Mouse (Mus musculus) brain, embryonic 18.5 days (tissue): ENCODE measurements around the gene Mars2.

Experiments used
- DNase-seq: peaks from one replicate; pipeline ENCODE4 v3.0.0-alpha.2; 2012; ENCODE audit warnings: low read depth, low spot score

Gene Mars2

DNA sequence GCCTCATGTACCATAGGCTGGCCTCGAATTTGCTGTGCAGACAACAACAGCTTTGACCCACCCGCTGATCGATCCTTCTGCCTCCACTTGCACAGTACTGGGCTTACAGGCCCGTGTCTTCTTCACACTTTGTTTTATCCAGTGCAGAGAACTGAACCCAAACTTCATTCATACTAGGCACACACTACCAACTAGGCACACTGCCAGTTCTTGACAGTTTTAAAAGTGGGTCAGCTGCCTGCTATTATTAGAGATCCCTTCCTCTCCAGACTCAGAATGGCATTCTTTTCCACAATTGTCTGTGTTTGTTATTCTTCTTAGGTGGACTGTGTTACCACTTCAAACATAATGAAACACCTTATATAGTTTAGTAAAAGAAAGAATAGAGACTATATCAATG lies 15.6 kb upstream of the Mars2 start:
- DNase-seq = no peak

DNA sequence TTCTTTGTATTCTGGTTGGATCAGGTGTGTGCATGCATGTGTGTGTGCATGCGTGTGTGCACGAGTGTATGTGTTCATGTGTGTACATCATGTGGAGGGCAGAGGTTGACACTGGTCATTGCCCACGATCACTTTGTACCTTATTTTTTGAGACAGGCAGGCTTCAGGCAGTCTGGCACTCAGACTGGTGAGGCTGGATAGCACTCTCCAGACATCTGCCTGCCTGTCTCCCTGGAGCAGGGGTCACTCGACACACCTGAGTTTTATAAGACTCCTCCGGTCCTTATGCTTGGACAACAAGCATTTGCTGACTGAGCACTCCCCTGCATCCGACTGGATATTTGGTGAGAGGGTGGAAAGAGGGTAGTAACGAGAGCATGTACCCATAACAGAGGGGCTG lies 14.0 kb upstream of the Mars2 start:
- no peak for DNase-seq

DNA sequence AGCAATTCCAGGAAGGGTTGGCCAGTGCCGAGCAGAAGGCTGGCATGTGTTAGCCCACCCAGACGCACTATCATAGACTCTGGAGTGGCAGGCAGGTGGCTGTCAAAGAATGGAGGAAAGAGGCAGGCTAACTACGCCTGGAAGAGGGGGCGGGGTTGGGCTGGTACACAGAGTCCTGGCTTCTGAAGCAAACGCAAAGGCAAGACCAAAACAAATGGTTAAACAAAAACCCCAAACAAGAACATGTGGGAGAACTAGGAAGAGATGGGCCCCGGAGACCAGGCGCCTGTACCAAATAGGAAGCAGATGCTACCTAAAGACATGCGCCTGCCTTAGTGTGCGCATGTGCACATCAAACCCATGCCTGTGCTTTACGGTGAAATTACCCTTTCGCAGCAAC lies 12.9 kb upstream of the Mars2 start:
- DNase-seq = no peak

DNA sequence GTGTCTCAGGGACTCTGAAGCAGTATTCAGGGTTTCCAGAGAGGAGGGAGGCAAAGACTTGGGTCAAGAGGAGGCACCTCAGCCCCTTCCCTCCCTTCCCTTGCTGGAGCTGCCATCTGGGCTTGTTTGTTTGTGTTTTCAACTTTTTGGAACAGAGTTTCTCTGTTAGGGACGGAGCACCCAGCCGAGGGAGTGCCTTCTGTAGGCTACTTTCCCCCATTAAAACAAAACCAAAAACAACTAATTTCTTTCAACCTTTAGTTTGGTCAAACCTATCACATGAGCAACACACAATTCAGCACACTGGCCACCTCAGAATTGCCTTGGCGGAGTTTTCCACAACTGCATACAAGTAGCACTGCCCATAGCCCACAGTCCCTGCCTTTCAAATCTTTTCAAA lies 11.6 kb upstream of the Mars2 start:
- DNase-seq = no peak

DNA sequence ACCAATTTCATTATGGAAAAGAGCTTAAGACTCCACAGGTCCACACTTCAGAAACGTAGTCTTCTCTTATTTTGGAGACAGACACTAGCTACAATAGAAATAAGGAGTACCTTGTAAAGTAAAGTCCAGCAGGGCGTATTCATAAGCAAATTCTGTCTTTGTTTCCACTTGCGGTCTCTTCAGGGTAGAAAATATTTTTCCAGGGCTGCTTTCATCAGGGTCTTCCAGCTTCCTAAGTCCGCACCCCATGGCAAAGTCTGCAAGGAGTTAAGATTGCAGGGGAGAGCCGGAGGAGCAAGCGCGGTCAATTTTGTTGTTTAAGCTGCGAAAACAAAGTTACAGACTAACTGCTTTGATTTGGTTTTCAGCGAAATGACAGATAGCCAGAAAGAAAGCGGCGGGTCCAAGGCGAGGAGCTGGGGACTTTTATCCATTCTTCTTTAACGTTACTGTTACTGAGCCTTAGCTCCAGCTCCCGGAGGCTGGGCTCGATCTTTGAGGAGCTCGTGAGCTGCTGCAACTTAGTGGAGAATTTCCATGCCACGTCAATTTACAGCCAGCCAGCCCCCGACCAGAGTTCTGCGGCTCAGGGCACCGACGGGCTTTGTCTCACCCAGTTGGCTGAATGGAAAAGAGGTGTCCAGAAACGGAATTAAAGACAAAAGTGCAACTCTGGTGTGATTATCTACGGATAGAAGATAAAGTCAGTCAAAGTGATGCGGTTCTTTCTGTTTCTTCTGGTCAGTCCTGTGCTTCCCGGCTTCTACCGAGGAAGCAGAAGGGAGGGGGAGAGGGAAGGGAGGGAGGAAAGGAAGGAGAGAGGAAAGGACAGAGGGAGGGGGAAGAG lies 10.7 kb upstream of the Mars2 start, which contains the start of gene Rftn2:
Gene Rftn2, minus strand, starts transcription at position 772 of the 847 bp plus-strand sequence.
- DNase-seq = no peak

DNA sequence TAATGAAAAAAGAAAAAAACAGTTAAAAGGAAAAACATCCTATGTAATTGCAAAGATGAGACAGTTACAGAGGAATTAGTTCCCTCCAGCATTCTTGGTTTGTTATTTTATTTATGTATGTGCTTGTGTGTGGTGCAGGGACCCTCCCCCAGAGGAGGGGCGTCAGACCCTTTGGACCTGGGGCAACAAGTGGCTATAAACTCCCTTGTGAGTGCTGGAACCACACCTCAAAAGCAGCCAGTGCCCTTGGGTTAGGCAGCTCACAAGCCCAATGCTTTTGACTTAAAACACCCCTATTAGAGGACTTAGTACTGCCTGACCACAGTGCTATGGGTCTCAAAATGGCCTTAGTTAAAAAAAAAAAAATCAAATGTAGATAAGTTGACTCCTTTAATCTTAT lies 9.6 kb upstream of the Mars2 start:
- no peak for DNase-seq

DNA sequence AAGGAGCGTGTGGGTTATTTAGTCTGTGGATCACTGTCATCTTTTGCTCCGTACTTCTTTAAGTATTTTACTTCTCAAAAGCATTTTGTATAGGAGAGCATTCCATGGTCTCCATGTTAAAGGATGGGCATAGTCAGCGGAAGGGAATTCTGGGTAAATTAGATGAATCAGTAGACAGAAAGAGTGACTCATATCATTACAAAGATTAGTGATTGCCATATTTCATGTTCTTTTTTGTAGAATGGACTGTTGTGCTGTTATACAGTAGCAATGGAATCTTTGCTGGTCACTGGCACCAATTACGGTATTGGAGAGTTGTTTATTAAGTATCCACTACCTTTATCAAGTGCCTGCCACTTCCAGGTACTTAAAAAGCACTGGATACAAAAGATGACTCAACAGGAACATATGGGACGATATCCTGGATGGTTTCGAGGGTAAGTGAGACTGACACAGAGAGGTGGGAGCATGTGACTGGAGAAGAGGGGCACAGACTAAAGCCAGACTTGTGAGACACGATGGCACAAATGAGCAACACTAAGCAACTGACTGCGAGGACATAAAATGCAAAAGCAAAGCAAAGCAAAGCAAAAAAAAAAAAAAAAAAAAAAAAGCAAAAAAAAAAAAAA lies 8.6 kb upstream of the Mars2 start:
- no peak for DNase-seq

DNA sequence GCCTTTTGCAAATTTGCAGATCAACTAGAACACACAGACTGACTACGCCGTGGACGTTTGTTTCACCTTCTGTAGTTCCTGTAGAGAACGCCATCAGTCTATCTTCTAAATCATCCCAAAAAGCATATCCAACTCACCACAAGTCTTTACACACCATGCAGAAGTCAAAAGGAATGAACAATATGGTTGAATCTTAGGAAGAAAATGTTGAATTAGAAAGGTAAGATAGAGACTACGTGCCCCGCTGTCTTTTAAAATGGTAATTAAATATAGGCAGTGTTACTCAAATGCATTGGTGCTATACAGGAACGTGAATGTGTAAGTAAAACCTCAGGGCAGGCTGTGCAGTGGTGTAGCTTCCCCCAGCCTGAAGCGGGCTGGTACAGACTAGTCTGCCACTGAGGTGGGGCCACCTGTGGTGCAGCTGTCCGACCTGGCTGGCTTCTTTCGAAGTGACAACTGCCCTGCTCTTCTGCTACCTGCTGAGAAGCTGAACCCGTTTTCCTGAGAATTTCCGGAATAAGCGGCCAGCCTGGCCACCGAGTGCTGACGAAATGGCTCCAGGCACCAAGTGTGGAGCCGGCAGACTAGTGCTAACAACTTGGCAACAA lies 2.0 kb upstream of the Mars2 start:
- DNase-seq = no peak

DNA sequence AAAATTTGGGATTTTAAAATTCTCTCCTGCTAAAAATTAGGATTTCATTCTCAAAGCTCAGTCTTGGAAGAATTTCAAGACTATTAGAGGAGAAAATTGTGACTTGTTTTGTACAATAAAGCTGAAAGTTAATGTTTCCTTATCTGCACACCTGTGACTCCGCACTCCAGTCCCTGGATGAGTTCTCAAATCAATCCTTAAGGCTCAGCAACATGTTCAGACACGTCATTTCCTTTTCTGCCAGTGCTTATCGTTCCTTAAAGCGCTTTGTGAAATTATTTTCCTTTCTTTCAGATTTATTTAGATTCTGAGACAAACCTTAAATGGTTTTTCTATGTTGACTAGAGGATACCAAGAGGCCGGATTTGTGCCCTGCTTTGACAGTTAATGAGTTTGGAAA lies 490 bp upstream of the Mars2 start:
- DNase-seq = no peak

DNA sequence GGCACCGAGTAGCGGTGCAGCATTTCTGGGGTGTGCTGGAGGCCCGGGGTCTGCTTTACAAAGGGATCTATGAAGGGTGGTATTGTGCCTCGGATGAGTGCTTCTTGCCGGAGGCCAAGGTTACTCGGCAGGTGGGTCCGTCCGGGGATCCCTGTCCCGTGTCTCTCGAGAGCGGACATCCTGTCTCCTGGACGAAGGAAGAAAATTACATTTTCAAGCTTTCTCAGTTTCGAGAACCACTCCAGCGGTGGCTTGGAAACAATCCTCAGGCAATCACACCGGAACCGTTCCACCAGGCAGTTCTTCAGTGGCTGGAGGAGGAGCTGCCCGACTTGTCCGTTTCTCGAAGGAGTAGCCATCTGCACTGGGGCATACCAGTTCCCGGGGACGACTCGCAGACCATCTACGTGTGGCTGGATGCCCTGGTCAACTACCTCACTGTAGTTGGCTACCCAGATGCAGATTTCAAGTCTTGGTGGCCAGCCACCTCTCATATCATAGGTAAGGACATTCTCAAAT lies 725 bp downstream of the Mars2 start:
- no peak for DNase-seq

DNA sequence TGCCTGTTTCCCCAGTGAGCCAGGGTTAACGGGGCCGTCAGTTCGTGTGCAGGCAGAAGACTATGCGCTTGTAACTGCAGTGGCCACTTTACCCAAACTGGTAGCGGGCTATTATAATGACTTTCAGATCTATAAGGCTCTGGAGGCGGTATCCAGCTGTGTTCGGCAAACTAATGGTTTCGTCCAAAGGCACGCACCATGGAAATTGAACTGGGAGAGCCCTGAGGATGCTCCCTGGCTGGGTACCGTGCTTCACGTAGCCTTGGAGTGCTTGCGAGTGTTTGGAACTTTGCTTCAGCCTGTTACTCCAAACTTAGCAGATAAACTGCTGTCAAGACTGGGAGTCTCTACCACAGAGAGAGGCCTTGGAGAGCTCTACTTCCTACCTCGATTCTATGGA lies 1.5 kb downstream of the Mars2 start:
- DNase-seq = no peak

DNA sequence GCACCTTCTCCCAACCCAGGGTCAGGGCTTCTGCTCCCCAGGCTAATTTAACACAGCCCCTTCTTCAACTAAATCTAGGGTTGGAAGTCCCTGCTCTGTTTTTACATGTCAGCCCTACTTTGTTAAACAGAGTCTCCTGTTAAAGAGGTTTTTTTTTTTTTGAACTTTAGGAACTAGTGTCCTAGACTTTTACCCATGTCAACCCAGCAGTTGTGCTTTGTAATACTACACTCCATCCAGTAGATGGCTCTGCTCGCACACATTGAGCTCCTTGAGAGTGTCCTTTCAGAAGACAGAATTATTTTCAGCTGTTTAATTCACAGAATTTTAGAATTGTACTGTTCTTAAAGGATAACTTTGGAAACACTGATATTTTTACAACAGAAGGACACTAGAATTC lies 2.3 kb downstream of the Mars2 start:
- DNase-seq = no peak

DNA sequence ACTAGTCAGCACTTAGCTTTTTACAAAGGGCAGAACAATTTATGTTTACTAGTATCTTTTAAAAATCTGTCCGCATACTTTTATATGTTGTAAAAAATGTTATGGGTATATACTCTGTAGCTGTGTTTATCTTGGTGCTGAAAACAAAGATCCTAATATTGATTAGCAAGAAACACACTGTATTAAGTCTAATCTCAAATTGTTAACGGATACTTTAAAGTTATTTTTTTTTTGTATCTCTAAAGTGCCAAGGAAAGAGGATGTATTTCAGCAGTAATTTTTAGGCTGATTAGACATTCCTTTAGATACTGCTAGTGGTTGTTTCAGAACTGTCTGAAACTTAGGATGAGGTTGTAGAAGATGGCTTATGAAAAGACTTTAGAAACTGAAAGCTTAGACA lies 9.4 kb downstream of the Mars2 start:
- DNase-seq = no peak

DNA sequence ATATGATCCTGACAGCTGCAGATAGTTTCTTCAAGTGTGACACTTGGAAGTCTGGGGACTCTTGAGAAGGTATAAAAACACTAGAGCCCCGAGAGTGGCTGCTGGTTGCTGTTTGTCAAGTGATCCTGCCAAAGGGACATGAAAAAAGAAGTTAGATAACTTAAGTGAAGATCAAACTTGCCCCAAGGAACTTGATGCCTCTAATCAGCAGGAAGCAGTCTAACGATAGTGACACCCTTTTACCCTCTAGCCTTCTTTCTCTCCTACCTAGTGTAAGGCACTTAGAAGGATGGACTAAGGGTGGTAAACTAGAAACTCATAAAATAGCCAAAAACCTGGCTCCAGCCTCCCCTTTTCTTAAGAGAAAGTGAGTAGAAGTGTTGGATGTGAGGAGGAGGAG lies 27.4 kb downstream of the Mars2 start:
- no peak for DNase-seq

DNA sequence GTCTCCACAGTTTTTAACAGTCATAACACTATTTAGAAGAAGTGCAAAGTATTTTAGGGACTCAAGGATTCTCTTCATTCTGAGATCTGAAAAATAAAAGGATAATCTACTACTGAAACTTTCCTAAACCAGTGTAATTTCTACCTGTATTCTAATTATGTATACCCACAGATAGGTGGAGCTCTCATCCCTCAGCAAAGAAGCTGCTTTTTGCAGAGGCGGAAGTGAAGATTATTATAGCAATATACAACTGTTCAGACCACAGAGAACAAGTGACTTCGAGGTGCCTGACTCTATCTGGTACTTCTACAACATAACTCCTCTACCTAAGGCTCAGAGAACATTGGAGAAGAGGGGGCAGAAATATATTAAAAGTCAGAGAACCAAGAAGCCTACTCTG lies 28.5 kb downstream of the Mars2 start:
- no peak for DNase-seq

DNA sequence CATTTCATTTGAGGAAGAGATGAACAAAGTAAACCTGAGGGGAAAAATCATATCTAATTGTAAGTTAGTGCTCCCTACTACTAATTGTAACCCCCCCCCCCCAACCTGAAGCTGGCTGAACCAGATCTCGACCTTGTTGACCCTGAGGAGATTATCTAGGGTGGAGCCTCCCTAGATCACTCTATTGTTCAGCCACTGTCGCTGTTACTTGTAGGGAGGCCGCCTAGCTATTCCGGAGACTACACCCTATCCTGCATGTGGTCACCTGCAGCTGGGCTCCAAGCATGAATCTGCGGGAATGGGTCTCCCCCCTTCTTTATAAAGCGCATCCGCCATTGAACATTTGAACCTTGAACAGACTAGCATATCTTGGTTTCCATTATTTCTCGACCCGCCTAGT lies 42.1 kb downstream of the Mars2 start:
- DNase-seq = no peak
